Mouse (Mus musculus) spleen, adult 2 months (tissue): ENCODE data around the gene Pou2f3. TPM values are rescaled to one million over a fixed set of nuclear protein-coding genes. Genes with fewer than 3 reads are reported as not detected.

Source experiments
- DNase-seq, 2 experiments: peaks; one replicate each; pipeline versions ENCODE4 v3.0.0 to v3.0.0-alpha.2; 2012 to 2021; ENCODE audit warnings: low spot score in 2 of 2, low read depth in 1 of 2
- H3K27ac ChIP-seq: fragments of 200-500 bp; 2 replicates; pipeline ENCODE4 v1.5.1; 2012; ENCODE audit warnings: low read length, inconsistent platforms; ENCODE audit not compliant: insufficient read depth
- H3K27me3 ChIP-seq: fragments of 200-500 bp; 2 replicates; pipeline ENCODE4 v1.6.1; 2012; ENCODE audit warnings: mild to moderate bottlenecking, moderate library complexity, low read length, inconsistent platforms; ENCODE audit not compliant: control insufficient read depth, insufficient read depth
- H3K36me3 ChIP-seq: fragments of 200-500 bp; 2 replicates; pipeline ENCODE4 v1.6.1; 2012; ENCODE audit warnings: mild to moderate bottlenecking, low read length, inconsistent platforms; ENCODE audit not compliant: control insufficient read depth, insufficient read depth
- H3K4me1 ChIP-seq: fragments of 200-500 bp; 2 replicates; pipeline ENCODE4 v1.6.1; 2011; ENCODE audit warnings: inconsistent platforms; ENCODE audit not compliant: control insufficient read depth, insufficient read depth, insufficient read length
- H3K4me3 ChIP-seq: fragments of 200-500 bp; 2 replicates; pipeline ENCODE4 v1.5.1; 2011; ENCODE audit warnings: mild to moderate bottlenecking, inconsistent platforms; ENCODE audit not compliant: insufficient read depth, insufficient read length; ENCODE audit errors: extremely low read depth
- CTCF ChIP-seq: fragments of 200-500 bp; IDR thresholded peaks from 2 replicates; pipeline ENCODE4 v1.5.1; 2011; ENCODE audit warnings: mild to moderate bottlenecking, inconsistent platforms; ENCODE audit not compliant: insufficient read depth, insufficient read length, insufficient replicate concordance; ENCODE audit errors: extremely low read depth
- POLR2A ChIP-seq: fragments of 200-500 bp; IDR thresholded peaks from 2 replicates; pipeline ENCODE4 v1.6.1; 2011; ENCODE audit warnings: low read depth, low read length, inconsistent platforms
- WGBS: fragments of 180-500 bp; shearing (Covaris S2); methylation state at CpG from one replicate; pipeline ENCODE4 v1.1.7; 2018; 5-methylcytosine and 5-hydroxymethylcytosine counted together
- polyA plus RNA-seq: library from polyadenylated mRNA; depleted of rRNA; stranded (reverse); fragments of >200 nt; gene quantifications from 2 replicates; pipeline ENCODE4 v1.2.3, GENCODE M21; 2012; rRNA removed

The Pou2f3 gene
- polyA plus RNA-seq, 1 experiment, result not detected

DNA sequence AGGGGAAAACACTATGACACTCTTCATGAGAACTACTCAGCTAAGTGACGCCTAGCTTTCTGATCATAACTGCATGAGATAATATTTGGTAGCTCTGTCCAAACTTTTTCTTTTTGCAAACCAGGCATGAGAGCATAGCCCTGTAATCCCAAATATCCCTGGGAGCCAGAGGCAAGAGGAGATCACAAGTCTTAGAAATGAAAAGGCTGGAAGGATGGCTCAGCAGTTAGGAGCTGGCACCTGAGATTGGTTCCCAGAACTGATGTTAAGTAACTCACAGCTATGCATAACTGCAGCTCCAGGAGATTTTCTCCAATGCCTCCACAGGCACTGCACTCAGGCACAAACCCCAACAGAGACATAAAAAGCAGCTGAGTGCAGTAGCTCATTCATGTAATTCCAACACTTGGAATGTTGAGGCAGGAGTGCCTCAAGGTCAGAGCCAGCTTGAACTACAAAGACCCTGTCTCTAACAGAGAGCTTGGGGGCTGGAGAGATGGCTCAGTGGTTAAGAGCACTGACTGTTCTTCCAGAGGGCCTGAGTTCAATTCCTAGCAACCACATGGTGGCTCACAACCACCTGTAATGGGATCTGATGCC lies 124.4 kb downstream of the Pou2f3 start:
- H3K27me3 ChIP-seq, result no peaks in the 10 kb centered on the region
- 91% methylated on average over 1 of the region's 1 CpGs for WGBS
- no peaks in the 10 kb centered on the region for H3K4me1 ChIP-seq
- TF ChIP-seq POLR2A (no peak), CTCF (no peak)
- DNase-seq, result no peak
- no peak overlapping the region for H3K27ac ChIP-seq
- H3K36me3 ChIP-seq, result no peaks in the 10 kb centered on the region
- no peak overlapping the region for H3K4me3 ChIP-seq

DNA sequence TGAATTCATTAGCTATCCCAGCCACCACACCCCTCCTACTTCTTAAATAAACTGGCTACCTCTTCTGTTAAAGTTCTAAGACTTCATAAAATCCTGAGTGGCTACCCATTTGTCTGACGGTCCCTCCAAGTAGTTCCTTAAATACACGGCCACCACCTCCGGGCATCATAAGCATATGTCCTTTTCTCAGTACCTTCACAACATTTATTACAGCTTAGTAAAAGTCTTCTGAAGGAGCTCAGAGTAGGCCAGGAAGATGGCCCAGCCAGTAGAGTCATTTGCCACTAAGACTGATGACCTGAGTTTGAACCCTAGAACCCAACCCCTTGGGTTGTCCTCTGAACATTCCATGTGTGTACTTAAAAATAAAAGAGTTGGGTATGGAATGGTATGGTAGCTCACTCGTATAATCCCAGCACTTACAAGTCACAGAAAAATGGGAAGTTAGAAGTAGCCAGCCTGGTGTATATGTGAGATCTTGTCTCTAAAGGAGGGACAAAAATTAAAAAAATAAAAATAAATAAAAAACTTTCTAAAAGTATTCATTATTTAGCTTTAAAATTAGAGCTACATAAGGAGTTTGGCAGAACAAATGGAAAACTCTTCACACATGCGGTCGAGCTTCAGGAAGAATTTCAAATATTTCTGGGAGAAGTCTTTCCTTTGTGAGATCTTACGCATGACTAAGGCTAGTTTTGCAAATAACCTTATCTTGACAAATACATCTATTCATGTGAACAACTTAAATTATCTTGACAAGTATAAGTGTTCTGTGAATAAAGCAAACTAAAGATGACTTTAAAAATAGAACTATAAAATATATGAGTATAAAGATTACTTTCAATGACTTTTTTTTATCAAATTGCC lies 125.4 kb downstream of the Pou2f3 start:
- Histone ChIP-seq H3K27ac (no peak overlapping the region), H3K27me3 (no peaks in the 10 kb centered on the region), H3K36me3 (no peaks in the 10 kb centered on the region), H3K4me1 (no peaks in the 10 kb centered on the region), H3K4me3 (no peak overlapping the region)
- TF ChIP-seq POLR2A, result no peak
- TF ChIP-seq CTCF, result no peak
- WGBS, result 84% methylated on average over 7 of the region's 7 CpGs
- DNase-seq, result no peak

DNA sequence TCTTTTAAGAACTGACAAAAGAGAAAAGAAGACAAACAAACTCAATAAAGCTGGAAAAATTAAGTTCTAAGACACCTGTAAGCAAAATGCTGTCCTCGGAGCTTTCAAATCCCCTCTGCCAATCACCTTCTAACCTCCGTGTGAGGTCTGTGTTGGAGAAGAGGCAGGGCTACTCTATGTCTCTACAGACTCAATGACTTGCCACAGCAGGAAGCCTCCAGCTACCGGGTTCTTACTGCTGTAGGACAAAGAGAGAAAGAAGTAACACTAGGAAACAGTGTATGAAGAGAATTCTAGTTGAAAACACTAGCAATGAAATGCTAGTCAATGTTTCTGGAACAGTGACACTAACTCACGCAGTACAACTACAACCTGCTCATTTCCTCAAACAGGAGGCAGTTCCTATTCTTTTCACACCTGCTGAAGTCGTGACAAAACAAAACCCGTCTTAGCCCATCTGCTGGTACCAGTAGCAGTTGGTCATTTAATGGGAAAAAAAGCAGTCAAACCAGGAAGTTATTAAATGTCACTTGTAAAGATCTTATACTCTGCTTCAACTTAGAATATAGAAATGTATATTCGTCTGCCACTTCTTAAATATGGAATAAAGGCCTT lies 126.6 kb downstream of the Pou2f3 start:
- no peaks in the 10 kb centered on the region for H3K36me3 ChIP-seq

DNA sequence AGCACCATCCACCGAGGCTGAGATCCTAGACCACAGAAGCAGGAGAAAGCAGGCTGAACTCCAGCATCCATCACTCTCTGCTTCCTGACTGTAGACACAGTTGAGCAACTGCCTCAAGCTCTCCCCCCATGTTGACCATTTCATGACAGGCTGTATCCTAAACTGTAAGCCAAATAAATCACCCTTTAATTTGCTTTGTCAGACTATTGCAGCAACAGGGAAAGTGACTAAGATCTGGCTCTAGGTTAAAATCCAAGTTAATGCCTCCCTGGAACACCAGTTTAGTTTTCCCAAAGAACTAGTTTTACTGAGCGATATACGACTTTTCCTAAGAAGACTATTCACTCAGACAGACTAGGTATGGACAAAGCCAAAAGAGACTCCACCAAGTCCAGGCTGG lies 131.5 kb downstream of the Pou2f3 start:
- DNase-seq, result no peak
- H3K4me1 ChIP-seq, result no peaks in the 10 kb centered on the region
- no peak overlapping the region for H3K4me3 ChIP-seq
- H3K27me3 ChIP-seq, result no peaks in the 10 kb centered on the region
- H3K27ac ChIP-seq, result no peak overlapping the region
- H3K36me3 ChIP-seq, result no peaks in the 10 kb centered on the region
- no peak for TF ChIP-seq CTCF
- no peak for TF ChIP-seq POLR2A
- WGBS, result 85% methylated on average over 3 of the region's 3 CpGs

More for the DNA sequence above, 126.6 kb downstream of the Pou2f3 start:
- H3K4me3 ChIP-seq, result no peak overlapping the region
- H3K27me3 ChIP-seq, result no peaks in the 10 kb centered on the region
- no peaks in the 10 kb centered on the region for H3K4me1 ChIP-seq
- no peak for DNase-seq
- WGBS, result 76% methylated on average over 7 of the region's 7 CpGs
- TF ChIP-seq POLR2A (no peak), CTCF (no peak)
- no peak overlapping the region for H3K27ac ChIP-seq

DNA sequence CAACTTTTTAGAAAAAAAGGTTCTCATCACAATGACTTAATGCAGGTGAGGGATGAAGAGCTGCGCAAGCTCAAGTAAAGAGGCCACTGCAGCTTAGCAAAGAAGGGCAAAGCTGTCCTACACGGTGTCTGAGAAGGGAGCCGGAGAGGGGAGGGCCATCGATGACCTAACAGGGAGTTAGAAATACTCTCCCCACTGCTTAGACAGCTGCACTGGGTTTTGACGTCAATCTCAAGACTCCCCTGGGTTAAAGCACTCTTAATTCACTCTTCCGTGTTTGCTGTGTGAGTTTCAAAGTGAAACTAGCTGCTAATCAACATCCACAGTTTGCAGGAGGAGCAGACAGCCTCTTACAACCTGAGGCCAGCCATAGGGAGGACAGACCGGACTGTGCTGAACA lies 134.0 kb downstream of the Pou2f3 start:
- DNase-seq, result no peak
- H3K27me3 ChIP-seq, result no peaks in the 10 kb centered on the region
- no peak for TF ChIP-seq CTCF
- TF ChIP-seq POLR2A, result no peak
- no peak overlapping the region for H3K27ac ChIP-seq
- WGBS, result 84% methylated on average over 7 of the region's 7 CpGs
- no peaks in the 10 kb centered on the region for H3K36me3 ChIP-seq
- H3K4me1 ChIP-seq, result no peaks in the 10 kb centered on the region
- H3K4me3 ChIP-seq, result no peak overlapping the region

DNA sequence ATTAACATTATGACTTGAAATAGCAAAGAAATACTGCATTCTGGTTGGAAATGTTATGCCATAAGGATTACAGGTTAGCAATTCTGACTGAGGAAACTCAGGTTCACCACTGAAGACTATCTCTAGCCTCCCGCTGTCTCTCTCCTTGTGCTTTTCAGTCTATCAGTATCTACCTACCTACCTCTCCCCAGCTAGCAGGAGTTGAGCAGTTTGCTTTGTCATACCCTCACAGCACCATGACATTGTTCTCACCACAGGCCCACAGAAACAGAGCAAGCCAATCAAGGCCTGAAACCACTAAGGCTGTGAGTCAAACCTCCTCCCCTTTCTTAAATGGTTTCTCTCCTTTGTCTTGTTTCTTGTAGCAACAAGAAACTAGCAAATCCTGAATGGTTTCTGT lies 135.6 kb downstream of the Pou2f3 start:
- no peak for DNase-seq
- Histone ChIP-seq H3K27me3 (no peaks in the 10 kb centered on the region), H3K27ac (no peak overlapping the region), H3K36me3 (no peaks in the 10 kb centered on the region), H3K4me1 (no peaks in the 10 kb centered on the region), H3K4me3 (no peak overlapping the region)
- no peak for TF ChIP-seq CTCF
- WGBS, result 88% methylated on average over 1 of the region's 1 CpGs

Other genes with a start within 250 kb of the Pou2f3 start
- 7.1 and 9.0 TPM in 2 replicates for gene Arhgef12, start 103.1 kb downstream of the Pou2f3 start, polyA plus RNA-seq
- gene Tmem136, start 93.8 kb downstream of the Pou2f3 start, polyA plus RNA-seq, result 0.55 and 0.60 TPM in 2 replicates
- 8.5 and 10.9 TPM in 2 replicates for gene Oaf, start 29.5 kb upstream of the Pou2f3 start, polyA plus RNA-seq
- 0.06 TPM in 1 of 2 replicates, not detected in the other for gene Trim29, start 100.5 kb upstream of the Pou2f3 start, polyA plus RNA-seq